In genomic region chrX:20425140-20425838, GRCm38 (mm10) we compare ENCODE assay signal across 8 mouse cellular contexts. TPM values are rescaled to one million over a fixed set of nuclear protein-coding genes. Genes with fewer than 3 reads are reported as not detected.
A peak's percentile ranks its signal among the peaks of the same experiment; 100 is the strongest.
DNase-seq lines count a peak whose midpoint lies in the region; ATAC-seq lines count a peak whose summit lies in the region.

Gene Jade3, plus strand, starts transcription at chrX:20425688.

- peak within 1 kb of the TSS; percentile 73 for H3K9ac ChIP-seq in limb, embryonic 12.5 days (replicated peaks)
- H3K9ac ChIP-seq in midbrain, embryonic 14.5 days (replicated peaks; ENCODE audit: low read length), result peak within 1 kb of the TSS; percentile 64

- peak within 1 kb of the TSS; percentile 90 for H3K27ac ChIP-seq in embryonic facial prominence, embryonic 10.5 days (replicated peaks)
- H3K27ac ChIP-seq in limb, embryonic 12.5 days, result peak within 1 kb of the TSS; percentile 88
- peak within 1 kb of the TSS; percentile 87 for H3K27ac ChIP-seq in midbrain, embryonic 14.5 days (replicated peaks; ENCODE audit: low read depth, low read length)

- peak; percentile 92 for DNase-seq in 3134 (ENCODE audit: extremely low read depth, insufficient read length, low spot score)
- DNase-seq in adrenal gland, postnatal 14 days, result peak; percentile 90
- DNase-seq in embryonic facial prominence, embryonic 10.5 days (ENCODE audit: low spot score), result peak; percentile 88
- peak; percentile 99 for DNase-seq in heart, adult 11 months
- DNase-seq in kidney, adult 11 months, result peak; percentile 91
- DNase-seq in midbrain, embryonic 14.5 days, result peak; percentile 87
- DNase-seq in spleen, adult 18-20 months, result peak; percentile 59 to 63

- H3K27me3 ChIP-seq in embryonic facial prominence, embryonic 10.5 days (replicated peaks; ENCODE audit: low read depth, poor library complexity, severe bottlenecking), result no peaks in the 10 kb centered on the region
- no peaks in the 10 kb centered on the region for H3K27me3 ChIP-seq in limb, embryonic 12.5 days
- no peaks in the 10 kb centered on the region for H3K27me3 ChIP-seq in midbrain, embryonic 14.5 days (ENCODE audit: control insufficient read depth, insufficient read depth, low read length)

- peaks cover 3% of the 10 kb centered on the region; the same call in 1 of the 2 replicates for H3K4me1 ChIP-seq in embryonic facial prominence, embryonic 10.5 days
- H3K4me1 ChIP-seq in limb, embryonic 12.5 days (replicated peaks), result peaks cover 6% of the 10 kb centered on the region; the same call in 1 of the 2 replicates
- H3K4me1 ChIP-seq in midbrain, embryonic 14.5 days (ENCODE audit: control insufficient read depth, insufficient read depth, low read length), result 0 out of 2 replicates have a peak, but pooled peaks cover 5% of the 10 kb centered on the region

- ATAC-seq in limb, embryonic 12.5 days (ENCODE audit: insufficient number of reproducible peaks, insufficient read depth, low FRiP score, low TSS enrichment, low read depth), result peak; percentile 98
- peak; percentile 95 for ATAC-seq in midbrain, embryonic 14.5 days (ENCODE audit: low FRiP score, low TSS enrichment)

- H3K36me3 ChIP-seq in embryonic facial prominence, embryonic 10.5 days (replicated peaks), result peaks cover 8% of the 10 kb centered on the region
- no peaks in the 10 kb centered on the region; the same call in 1 of the 2 replicates for H3K36me3 ChIP-seq in limb, embryonic 12.5 days
- H3K36me3 ChIP-seq in midbrain, embryonic 14.5 days (ENCODE audit: control insufficient read depth, insufficient read depth, low read length), result no peaks in the 10 kb centered on the region

- whole genome bisulfite sequencing in embryonic facial prominence, embryonic 10.5 days, result 22% methylated on average over 62 of the region's 67 CpGs
- WGBS in limb, embryonic 12.5 days, result 17% methylated on average over 50 of the region's 67 CpGs
- 23% methylated on average over 61 of the region's 67 CpGs for WGBS in midbrain, embryonic 14.5 days

- peak within 1 kb of the TSS; percentile 58 for H3K4me2 ChIP-seq in limb, embryonic 12.5 days
- peak within 1 kb of the TSS; percentile 53 for H3K4me2 ChIP-seq in midbrain, embryonic 14.5 days (ENCODE audit: low read length)

- H3K4me3 ChIP-seq in embryonic facial prominence, embryonic 10.5 days, result peak within 1 kb of the TSS; percentile 72
- H3K4me3 ChIP-seq in limb, embryonic 12.5 days (replicated peaks), result peak within 1 kb of the TSS; percentile 60
- peak within 1 kb of the TSS; percentile 57 for H3K4me3 ChIP-seq in midbrain, embryonic 14.5 days (replicated peaks; ENCODE audit: low read depth, low read length)

- H3K9me3 ChIP-seq in embryonic facial prominence, embryonic 10.5 days, result 0 out of 2 replicates have a peak, but pooled peaks cover 10% of the 10 kb centered on the region
- no peaks in the 10 kb centered on the region for H3K9me3 ChIP-seq in limb, embryonic 12.5 days
- H3K9me3 ChIP-seq in midbrain, embryonic 14.5 days (ENCODE audit: control insufficient read depth, low read length), result no peaks in the 10 kb centered on the region

RNA-seq across cellular contexts. Expression of gene Jade3, which starts in this region (rescaled TPM):
- 5.6 and 5.8 TPM in 2 replicates for total RNA-seq in adrenal gland, postnatal 14 days (2021)
- 12.3 and 14.3 TPM in 2 replicates for polyA plus RNA-seq in embryonic facial prominence, embryonic 10.5 days (2016; fragmentation: Nextera tagmentation; extraction: Ambion mirVana)
- polyA plus RNA-seq in limb, embryonic 12.5 days (2016; fragmentation: Nextera tagmentation; extraction: Ambion mirVana), result 10.2 and 10.5 TPM in 2 replicates
- 5.2 and 7.8 TPM in 2 replicates for polyA plus RNA-seq in midbrain, embryonic 14.5 days (2014; fragmentation: Nextera tagmentation; extraction: Ambion mirVana)

Comparison
In these comparisons a context has a peak if more than half of its experiments do, and no peak if none do; other contexts are left out.
1. Peak in every context shown above with its lines: DNase-seq, ATAC-seq, H3K4me3 ChIP-seq and H3K27ac ChIP-seq.